Mouse (Mus musculus) kidney, postnatal 0 days (tissue): Measurements from ENCODE around the gene Dhx37. TPM values are rescaled to one million over a fixed set of nuclear protein-coding genes. Genes with fewer than 3 reads are reported as not detected.

Experiments
- ATAC-seq: fragments of 200-750 bp; cut with Nextera tagmentation; replicated peaks from 2 replicates; pipeline ENCODE4 v1.8.0; 2017; ENCODE audit warnings: low read depth, moderate number of reproducible peaks, moderate TSS enrichment, moderate library complexity; ENCODE audit not compliant: low FRiP score
- DNase-seq: peaks from one replicate; pipeline ENCODE4 v3.0.0-alpha.2; 2016; ENCODE audit warnings: low spot score
- H3K27ac ChIP-seq: fragments of 300-500 bp; sonication (generic); 2 replicates; pipeline ENCODE4 v1.5.1; 2014; ENCODE audit warnings: mild to moderate bottlenecking
- H3K27me3 ChIP-seq: fragments of 300-500 bp; sonication (generic); 2 replicates; pipeline ENCODE4 v1.6.1; 2014; ENCODE audit warnings: low read length, mixed read lengths; ENCODE audit not compliant: insufficient read depth
- H3K36me3 ChIP-seq: fragments of 300-500 bp; sonication (generic); 2 replicates; pipeline ENCODE4 v1.6.1; 2014; ENCODE audit warnings: low read length, mixed read lengths; ENCODE audit not compliant: insufficient read depth
- H3K4me1 ChIP-seq: fragments of 300-500 bp; sonication (generic); replicated peaks from 2 replicates; pipeline ENCODE4 v1.6.1; 2014; ENCODE audit warnings: antibody characterized with exemption, low read length, mixed read lengths; ENCODE audit not compliant: insufficient read depth
- H3K4me2 ChIP-seq: fragments of 300-500 bp; sonication (generic); 2 replicates; pipeline ENCODE4 v1.6.1; 2014; ENCODE audit warnings: mild to moderate bottlenecking, low read length, moderate library complexity, mixed read lengths
- H3K4me3 ChIP-seq: fragments of 300-500 bp; sonication (generic); replicated peaks from 2 replicates; pipeline ENCODE4 v1.5.1; 2014; ENCODE audit warnings: low read depth, low read length
- H3K9ac ChIP-seq: fragments of 300-500 bp; sonication (generic); 2 replicates; pipeline ENCODE4 v1.6.1; 2014; ENCODE audit warnings: low read depth, low read length
- H3K9me3 ChIP-seq: fragments of 300-500 bp; sonication (generic); replicated peaks from 2 replicates; pipeline ENCODE4 v1.6.1; 2016; ENCODE audit warnings: low read length, inconsistent platforms, mixed read lengths
- CTCF ChIP-seq: IDR thresholded peaks from 2 replicates; pipeline ENCODE4 v1.5.1; 2016; ENCODE audit warnings: antibody characterized with exemption, low read depth, mild to moderate bottlenecking, moderate library complexity
- WGBS: fragments of 180-500 bp; shearing (Covaris S2); extraction: QIAGEN DNeasy Blood & Tissue Kit; methylation state at CpG from one replicate; pipeline ENCODE4 v1.1.7; 2014; 5-methylcytosine and 5-hydroxymethylcytosine counted together
- polyA plus RNA-seq: library from polyadenylated mRNA; unstranded; fragments of >200 nt; fragmentation: Nextera tagmentation; extraction: Ambion mirVana; gene quantifications from 2 replicates; pipeline ENCODE4 v1.2.1, GENCODE M21; 2015

Dhx37 gene
- polyA plus RNA-seq, 1 experiment from 2014 or later: 7.2 TPM

- no peak overlapping the region for H3K4me2 ChIP-seq
- DNase-seq: no peak
- no peaks in the 10 kb centered on the region for H3K9me3 ChIP-seq
- peaks cover 11% of the 10 kb centered on the region; the same call in 1 of the 2 replicates for H3K36me3 ChIP-seq
- TF ChIP-seq CTCF: no peak
- H3K9ac ChIP-seq: no peak overlapping the region
- ATAC-seq: no peak
- 96% methylated on average over 6 of the region's 6 CpGs for WGBS
- no peaks in the 10 kb centered on the region for H3K4me1 ChIP-seq
- H3K27ac ChIP-seq: no peak overlapping the region
- H3K4me3 ChIP-seq: no peak overlapping the region
- no peaks in the 10 kb centered on the region for H3K27me3 ChIP-seq
These were observed 22.2 kb upstream of the Dhx37 start for GRCm38 (mm10) chr5:125456100-125456499.

DNA sequence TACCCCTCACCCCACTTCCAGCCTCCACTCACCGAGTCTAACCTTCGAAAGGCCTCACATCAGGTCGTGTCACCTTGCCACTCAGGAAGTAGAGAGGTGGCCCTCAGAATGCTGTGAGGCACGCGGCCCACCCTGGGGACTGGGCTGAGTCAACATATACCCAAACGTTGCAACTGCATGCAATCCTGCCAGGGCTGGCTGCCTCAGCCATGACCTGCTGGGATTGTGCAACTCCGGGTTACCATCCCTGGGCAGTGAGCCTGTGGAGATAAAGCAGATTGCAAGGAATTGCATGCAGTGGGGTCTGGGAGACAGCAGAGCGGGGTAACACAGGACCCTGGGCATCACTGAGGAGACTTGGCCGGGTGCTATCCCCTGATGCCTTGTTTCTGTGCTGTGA, 18.7 kb upstream of the Dhx37 start:
- 85% methylated on average over 9 of the region's 9 CpGs for WGBS
- no peak for DNase-seq
- no peak overlapping the region for H3K27ac ChIP-seq
- no peaks in the 10 kb centered on the region for H3K27me3 ChIP-seq
- TF ChIP-seq CTCF: no peak
- no peak for ATAC-seq
- no peak overlapping the region for H3K4me2 ChIP-seq
- no peaks in the 10 kb centered on the region for H3K9me3 ChIP-seq
- H3K4me3 ChIP-seq: no peak overlapping the region
- H3K36me3 ChIP-seq: peaks cover 11% of the 10 kb centered on the region; the same call in 1 of the 2 replicates
- H3K4me1 ChIP-seq: no peaks in the 10 kb centered on the region
- no peak overlapping the region for H3K9ac ChIP-seq

GRCm38 (mm10) chr5:125449306-125449705, 15.4 kb upstream of the Dhx37 start:
- Histone ChIP-seq H3K27me3 (no peaks in the 10 kb centered on the region), H3K27ac (no peak overlapping the region), H3K4me1 (no peaks in the 10 kb centered on the region), H3K9ac (no peak overlapping the region), H3K36me3 (0 out of 2 replicates have a peak, but pooled peaks cover under 1% of the 10 kb centered on the region), H3K9me3 (no peaks in the 10 kb centered on the region), H3K4me3 (no peak overlapping the region), H3K4me2 (no peak overlapping the region)
- DNase-seq (no peak), ATAC-seq (no peak)
- no peak for TF ChIP-seq CTCF
- 59% methylated on average over 5 of the region's 5 CpGs for WGBS

DNA sequence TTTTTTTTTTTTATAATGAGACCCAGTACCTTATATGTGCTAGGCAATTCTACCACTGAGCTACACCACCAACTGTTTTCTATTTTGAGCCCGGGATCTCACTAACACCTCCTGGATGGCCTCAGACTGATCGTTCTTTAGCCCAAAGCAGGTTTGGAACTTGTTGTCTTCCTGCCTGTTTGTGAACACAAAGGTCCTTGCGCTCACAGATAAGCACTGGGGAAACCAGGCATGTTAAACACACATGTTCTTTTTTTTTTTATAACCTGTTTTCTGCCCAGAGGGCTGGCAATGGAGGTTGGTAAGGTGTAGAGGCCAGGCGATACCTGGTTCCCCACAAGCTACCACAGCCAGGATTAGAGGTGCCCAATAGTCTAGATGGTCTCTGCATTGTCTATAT, 14.7 kb upstream of the Dhx37 start:
- no peak for ATAC-seq
- no peak overlapping the region for H3K9ac ChIP-seq
- no peak for TF ChIP-seq CTCF

DNA sequence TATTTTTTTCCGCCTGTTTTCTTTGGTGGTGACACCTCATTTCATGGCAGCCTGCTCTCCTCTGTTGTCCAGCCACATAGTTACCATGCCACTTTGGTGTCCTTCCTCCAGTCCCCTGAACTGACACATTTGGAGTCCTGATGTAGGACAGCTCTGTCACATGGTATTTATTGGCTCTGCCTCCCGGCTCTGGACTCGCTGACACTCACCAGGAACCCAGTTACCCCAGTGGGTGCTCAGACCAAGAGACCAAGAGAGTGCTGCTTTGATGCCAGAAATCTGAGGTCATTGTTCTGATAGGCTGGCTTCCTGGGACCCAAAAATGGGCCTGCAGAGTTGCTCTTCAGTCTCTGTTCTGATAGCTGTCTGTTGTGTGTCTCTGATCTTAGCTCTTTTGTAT, 14.1 kb upstream of the Dhx37 start:
- Histone ChIP-seq H3K4me1 (no peaks in the 10 kb centered on the region), H3K36me3 (no peaks in the 10 kb centered on the region), H3K4me3 (no peak overlapping the region), H3K4me2 (no peak overlapping the region), H3K27ac (no peak overlapping the region), H3K9me3 (no peaks in the 10 kb centered on the region), H3K27me3 (no peaks in the 10 kb centered on the region), H3K9ac (no peak overlapping the region)
- TF ChIP-seq CTCF: no peak
- ATAC-seq (no peak), DNase-seq (no peak)
- 75% methylated on average over 3 of the region's 3 CpGs for WGBS

More for the DNA sequence above, 14.7 kb upstream of the Dhx37 start:
- 92% methylated on average over 4 of the region's 4 CpGs for WGBS
- no peak for DNase-seq
- no peaks in the 10 kb centered on the region for H3K4me1 ChIP-seq
- H3K27ac ChIP-seq: no peak overlapping the region
- H3K9me3 ChIP-seq: no peaks in the 10 kb centered on the region
- no peaks in the 10 kb centered on the region for H3K36me3 ChIP-seq
- H3K4me2 ChIP-seq: no peak overlapping the region
- no peaks in the 10 kb centered on the region for H3K27me3 ChIP-seq
- H3K4me3 ChIP-seq: no peak overlapping the region

- H3K4me1 ChIP-seq: 0 out of 2 replicates have a peak, but pooled peaks cover 8% of the 10 kb centered on the region
- H3K4me2 ChIP-seq: no peak overlapping the region
- no peak overlapping the region for H3K9ac ChIP-seq
- no peak for ATAC-seq
- no peak for TF ChIP-seq CTCF
- no peak overlapping the region for H3K4me3 ChIP-seq
- DNase-seq: no peak
- H3K27me3 ChIP-seq: no peaks in the 10 kb centered on the region
- H3K27ac ChIP-seq: no peak overlapping the region
- no peaks in the 10 kb centered on the region for H3K36me3 ChIP-seq
- 65% methylated on average over 7 of the region's 7 CpGs for WGBS
- H3K9me3 ChIP-seq: no peaks in the 10 kb centered on the region
These were observed 12.4 kb upstream of the Dhx37 start for GRCm38 (mm10) chr5:125446344-125446743.

DNA sequence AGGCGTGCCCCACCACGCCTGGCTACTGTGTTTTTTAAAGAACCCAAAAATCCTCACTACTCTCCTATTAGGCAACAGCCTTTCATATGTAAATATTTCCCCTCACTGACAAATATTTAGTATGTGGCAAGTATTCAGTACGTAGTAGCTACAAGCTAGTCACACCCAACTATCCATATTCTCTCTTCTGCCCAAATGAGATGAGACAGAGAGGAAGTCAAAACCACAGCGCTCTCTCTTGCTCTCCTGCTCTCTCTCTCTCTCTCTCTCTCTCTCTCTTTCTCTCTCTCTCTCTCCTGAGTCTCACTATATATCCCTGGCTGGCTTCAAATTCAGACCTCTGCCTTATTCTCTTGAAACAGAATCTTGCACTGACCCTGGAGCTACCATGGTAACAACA, 10.6 kb upstream of the Dhx37 start:
- TF ChIP-seq CTCF: no peak
- Histone ChIP-seq H3K27me3 (no peaks in the 10 kb centered on the region), H3K9me3 (no peaks in the 10 kb centered on the region), H3K27ac (no peak overlapping the region), H3K4me3 (no peak overlapping the region), H3K9ac (no peak overlapping the region), H3K36me3 (no peaks in the 10 kb centered on the region), H3K4me2 (no peak overlapping the region), H3K4me1 (0 out of 2 replicates have a peak, but pooled peaks cover 8% of the 10 kb centered on the region)
- ATAC-seq (no peak), DNase-seq (no peak)
- 88% methylated on average over 4 of the region's 4 CpGs for WGBS
